Mouse (Mus musculus) spleen, postnatal 36 days (tissue): ENCODE data around the gene Dusp1.

Source experiments
- DNase-seq, 2 experiments: peaks; one replicate each; pipeline ENCODE4 v3.0.0; 2022; ENCODE audit warnings: low spot score in 2 of 2, mixed read lengths in 1 of 2

The Dusp1 gene

GRCm38 (mm10) chr17:26584063-26584462 lies 22.1 kb upstream of the Dusp1 start:
- DNase-seq: no peak

- no peak for DNase-seq
Observed at GRCm38 (mm10) chr17:26583606-26584005, 21.7 kb upstream of the Dusp1 start.

- no peak for DNase-seq
Observed at GRCm38 (mm10) chr17:26583056-26583455, 21.1 kb upstream of the Dusp1 start.

- no peak for DNase-seq
Observed at GRCm38 (mm10) chr17:26582297-26582696, 20.4 kb upstream of the Dusp1 start.

- DNase-seq: no peak
Observed at GRCm38 (mm10) chr17:26580873-26581401, 19.0 kb upstream of the Dusp1 start.

GRCm38 (mm10) chr17:26579396-26579795 lies 17.5 kb upstream of the Dusp1 start:
- DNase-seq: no peak

GRCm38 (mm10) chr17:26578771-26579170 lies 16.8 kb upstream of the Dusp1 start:
- DNase-seq: no peak

GRCm38 (mm10) chr17:26578162-26578561 lies 16.2 kb upstream of the Dusp1 start:
- DNase-seq: no peak

- DNase-seq: no peak
Observed at GRCm38 (mm10) chr17:26577309-26577708, 15.4 kb upstream of the Dusp1 start.

GRCm38 (mm10) chr17:26576833-26577232 lies 14.9 kb upstream of the Dusp1 start:
- DNase-seq: no peak

GRCm38 (mm10) chr17:26575786-26576690 lies 14.1 kb upstream of the Dusp1 start:
- no peak for DNase-seq

GRCm38 (mm10) chr17:26574701-26575100 lies 12.8 kb upstream of the Dusp1 start:
- no peak for DNase-seq

GRCm38 (mm10) chr17:26574118-26574517 lies 12.2 kb upstream of the Dusp1 start:
- DNase-seq: no peak

GRCm38 (mm10) chr17:26572265-26572664 lies 10.3 kb upstream of the Dusp1 start:
- no peak for DNase-seq

- no peak for DNase-seq
Observed at GRCm38 (mm10) chr17:26571377-26571776, 9.4 kb upstream of the Dusp1 start.

- DNase-seq: no peak
Observed at GRCm38 (mm10) chr17:26570651-26571118, 8.8 kb upstream of the Dusp1 start.

GRCm38 (mm10) chr17:26569594-26570350 lies 7.8 kb upstream of the Dusp1 start:
- no peak for DNase-seq

GRCm38 (mm10) chr17:26567818-26568173 lies 5.9 kb upstream of the Dusp1 start:
- DNase-seq: no peak

- DNase-seq: no peak
Observed at GRCm38 (mm10) chr17:26567142-26567817, 5.4 kb upstream of the Dusp1 start.

GRCm38 (mm10) chr17:26564439-26564838 lies 2.5 kb upstream of the Dusp1 start:
- no peak for DNase-seq

GRCm38 (mm10) chr17:26563476-26563875 lies 1.5 kb upstream of the Dusp1 start:
- DNase-seq: no peak

GRCm38 (mm10) chr17:26562292-26562691 lies 364 bp upstream of the Dusp1 start:
- no peak for DNase-seq
